Mouse (Mus musculus): ENCODE results near the gene Trpm1. TPM values are rescaled to one million over a fixed set of nuclear protein-coding genes. Genes with fewer than 3 reads are reported as not detected.
A peak's percentile ranks its signal among the peaks of the same experiment; 100 is the strongest.

Gene Trpm1
- polyA plus RNA-seq, 1 experiment from 2014 or later: 0.42 TPM

GRCm38 (mm10) chr7:64159612-64160591 lies 6.3 kb downstream of the Trpm1 start:
- no peak overlapping the region for H3K4me2 ChIP-seq (ENCODE audit: low read depth)
- H3K27me3 ChIP-seq (ENCODE audit: control insufficient read depth, insufficient read depth, low read length): no peaks in the 10 kb centered on the region
- no peak overlapping the region for H3K9ac ChIP-seq (ENCODE audit: low read length)
- no peak overlapping the region for H3K4me3 ChIP-seq (ENCODE audit: low read depth, low read length)
- DNase-seq (ENCODE audit: low spot score) (no peak), ATAC-seq (ENCODE audit: insufficient read depth, low FRiP score, low TSS enrichment) (no peak)
- no peak overlapping the region for H3K27ac ChIP-seq (ENCODE audit: low read depth, low read length)
- 65% methylated on average over 7 of the region's 7 CpGs for WGBS
- H3K9me3 ChIP-seq (ENCODE audit: control insufficient read depth, low read length): no peaks in the 10 kb centered on the region
- no peaks in the 10 kb centered on the region for H3K36me3 ChIP-seq (ENCODE audit: control insufficient read depth, insufficient read depth, low read length)
- no peaks in the 10 kb centered on the region for H3K4me1 ChIP-seq (ENCODE audit: control insufficient read depth, insufficient read depth, low read length)

- Histone ChIP-seq H3K9me3 (ENCODE audit: control insufficient read depth, low read length) (no peaks in the 10 kb centered on the region), H3K36me3 (ENCODE audit: control insufficient read depth, insufficient read depth, low read length) (no peaks in the 10 kb centered on the region), H3K4me1 (ENCODE audit: control insufficient read depth, insufficient read depth, low read length) (no peaks in the 10 kb centered on the region), H3K4me3 (ENCODE audit: low read depth, low read length) (no peak overlapping the region), H3K4me2 (ENCODE audit: low read depth) (no peak overlapping the region), H3K27ac (ENCODE audit: low read depth, low read length) (no peak overlapping the region), H3K27me3 (ENCODE audit: control insufficient read depth, insufficient read depth, low read length) (no peaks in the 10 kb centered on the region), H3K9ac (ENCODE audit: low read length) (no peak overlapping the region)
- DNase-seq (ENCODE audit: low spot score) (no peak), ATAC-seq (ENCODE audit: insufficient read depth, low FRiP score, low TSS enrichment) (no peak)
- WGBS: 72% methylated on average over 10 of the region's 10 CpGs
These were observed 7.3 kb downstream of the Trpm1 start for GRCm38 (mm10) chr7:64160737-64161470.

DNA sequence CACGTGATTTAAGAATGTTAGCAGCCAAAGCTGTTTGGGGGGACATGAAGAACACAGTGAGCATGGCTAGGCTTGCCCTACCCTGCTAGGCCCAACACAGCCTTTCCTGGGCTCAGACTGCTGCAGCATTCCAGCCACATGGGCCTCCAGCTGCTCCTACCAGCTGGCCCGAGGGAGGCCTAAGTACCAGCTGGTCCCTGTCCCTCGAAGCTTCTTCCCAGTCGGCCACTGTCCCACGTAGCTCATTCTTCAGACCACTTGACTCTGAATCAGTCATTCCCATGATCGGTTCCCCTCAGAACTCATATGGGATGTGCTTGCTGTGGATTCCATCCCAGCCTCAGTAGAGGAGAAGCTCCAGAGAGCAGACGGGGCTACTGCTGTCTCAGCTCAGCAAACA lies 8.4 kb downstream of the Trpm1 start:
- H3K4me1 ChIP-seq (ENCODE audit: control insufficient read depth, insufficient read depth, low read length): no peaks in the 10 kb centered on the region
- 62% methylated on average over 7 of the region's 7 CpGs for WGBS
- ATAC-seq (ENCODE audit: insufficient read depth, low FRiP score, low TSS enrichment): no peak

DNA sequence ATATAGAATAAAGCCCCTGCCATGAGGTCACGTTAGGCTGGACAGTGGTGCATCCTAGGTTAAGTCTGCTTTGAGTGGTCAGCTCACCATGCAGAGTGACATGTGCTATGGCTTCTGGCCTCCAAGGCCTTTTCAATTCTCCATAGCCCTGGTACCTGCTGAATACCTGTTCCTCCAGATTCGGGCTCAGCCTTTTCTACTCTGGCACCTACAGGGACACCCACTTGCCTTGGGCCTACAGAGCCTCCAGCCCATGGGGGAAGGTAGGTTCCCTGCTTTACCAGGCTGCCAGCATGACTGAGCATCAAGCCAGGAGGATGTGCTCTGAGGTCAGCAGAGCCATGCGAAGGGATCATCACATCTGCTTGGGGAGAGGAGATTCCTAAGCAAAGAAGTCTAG lies 9.5 kb downstream of the Trpm1 start:
- no peaks in the 10 kb centered on the region for H3K36me3 ChIP-seq (ENCODE audit: control insufficient read depth, insufficient read depth, low read length)
- ATAC-seq (ENCODE audit: insufficient read depth, low FRiP score, low TSS enrichment): no peak
- H3K9ac ChIP-seq (ENCODE audit: low read length): no peak overlapping the region
- no peaks in the 10 kb centered on the region for H3K27me3 ChIP-seq (ENCODE audit: control insufficient read depth, insufficient read depth, low read length)
- H3K4me3 ChIP-seq (ENCODE audit: low read depth, low read length): no peak overlapping the region
- WGBS: 85% methylated on average over 3 of the region's 3 CpGs
- no peaks in the 10 kb centered on the region for H3K9me3 ChIP-seq (ENCODE audit: control insufficient read depth, low read length)
- no peak overlapping the region for H3K4me2 ChIP-seq (ENCODE audit: low read depth)
- no peak overlapping the region for H3K27ac ChIP-seq (ENCODE audit: low read depth, low read length)
- no peaks in the 10 kb centered on the region for H3K4me1 ChIP-seq (ENCODE audit: control insufficient read depth, insufficient read depth, low read length)
- DNase-seq (ENCODE audit: low spot score): no peak

More for the DNA sequence above, 8.4 kb downstream of the Trpm1 start:
- DNase-seq (ENCODE audit: low spot score): no peak
- no peaks in the 10 kb centered on the region for H3K27me3 ChIP-seq (ENCODE audit: control insufficient read depth, insufficient read depth, low read length)
- H3K9ac ChIP-seq (ENCODE audit: low read length): no peak overlapping the region
- no peak overlapping the region for H3K4me3 ChIP-seq (ENCODE audit: low read depth, low read length)
- H3K36me3 ChIP-seq (ENCODE audit: control insufficient read depth, insufficient read depth, low read length): no peaks in the 10 kb centered on the region
- no peak overlapping the region for H3K27ac ChIP-seq (ENCODE audit: low read depth, low read length)
- no peaks in the 10 kb centered on the region for H3K9me3 ChIP-seq (ENCODE audit: control insufficient read depth, low read length)
- no peak overlapping the region for H3K4me2 ChIP-seq (ENCODE audit: low read depth)

- Histone ChIP-seq H3K4me3 (ENCODE audit: low read depth, low read length) (no peak overlapping the region), H3K9me3 (ENCODE audit: control insufficient read depth, low read length) (no peaks in the 10 kb centered on the region), H3K27me3 (ENCODE audit: control insufficient read depth, insufficient read depth, low read length) (no peaks in the 10 kb centered on the region), H3K9ac (ENCODE audit: low read length) (no peak overlapping the region), H3K4me1 (ENCODE audit: control insufficient read depth, insufficient read depth, low read length) (no peaks in the 10 kb centered on the region), H3K36me3 (ENCODE audit: control insufficient read depth, insufficient read depth, low read length) (no peaks in the 10 kb centered on the region), H3K4me2 (ENCODE audit: low read depth) (no peak overlapping the region), H3K27ac (ENCODE audit: low read depth, low read length) (no peak overlapping the region)
- DNase-seq (ENCODE audit: low spot score) (no peak), ATAC-seq (ENCODE audit: insufficient read depth, low FRiP score, low TSS enrichment) (no peak)
- 96% methylated on average over 1 of the region's 1 CpGs for WGBS
These were observed 10.3 kb downstream of the Trpm1 start for GRCm38 (mm10) chr7:64163890-64164289.

DNA sequence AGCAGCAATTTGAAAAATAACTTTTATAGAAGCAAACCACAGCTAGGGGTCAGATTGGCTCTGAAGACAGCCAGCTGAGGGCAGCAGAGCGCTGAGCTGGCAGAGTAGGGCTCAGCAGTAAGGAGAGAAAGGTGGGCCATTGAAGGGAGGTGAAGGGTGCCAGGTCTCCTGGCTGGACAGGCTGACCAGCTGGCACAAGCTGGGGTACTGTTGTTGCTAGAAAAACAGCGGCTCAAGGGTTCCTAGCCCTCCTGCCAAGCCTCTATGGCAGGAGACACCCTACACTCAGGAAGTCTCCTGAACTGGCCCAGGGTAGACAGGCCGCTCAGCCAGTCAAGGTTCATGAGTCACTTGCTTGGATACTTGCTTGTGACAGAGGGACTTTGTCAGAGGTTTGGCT lies 11.4 kb downstream of the Trpm1 start:
- WGBS: 65% methylated on average over 3 of the region's 3 CpGs

GRCm38 (mm10) chr7:64166025-64166424 lies 12.4 kb downstream of the Trpm1 start:
- DNase-seq (ENCODE audit: low spot score) (no peak), ATAC-seq (ENCODE audit: insufficient read depth, low FRiP score, low TSS enrichment) (no peak)
- no peak overlapping the region for H3K9ac ChIP-seq (ENCODE audit: low read length)
- no peak overlapping the region for H3K27ac ChIP-seq (ENCODE audit: low read depth, low read length)
- no peaks in the 10 kb centered on the region for H3K36me3 ChIP-seq (ENCODE audit: control insufficient read depth, insufficient read depth, low read length)
- no peak overlapping the region for H3K4me2 ChIP-seq (ENCODE audit: low read depth)
- no peaks in the 10 kb centered on the region for H3K9me3 ChIP-seq (ENCODE audit: control insufficient read depth, low read length)
- H3K4me1 ChIP-seq (ENCODE audit: control insufficient read depth, insufficient read depth, low read length): no peaks in the 10 kb centered on the region
- WGBS: 74% methylated on average over 3 of the region's 3 CpGs
- H3K4me3 ChIP-seq (ENCODE audit: low read depth, low read length): no peak overlapping the region
- H3K27me3 ChIP-seq (ENCODE audit: control insufficient read depth, insufficient read depth, low read length): no peaks in the 10 kb centered on the region

More for the DNA sequence above, 11.4 kb downstream of the Trpm1 start:
- ATAC-seq (ENCODE audit: insufficient read depth, low FRiP score, low TSS enrichment): peak; percentile 59; the same call in 1 of the 2 replicates
- Histone ChIP-seq H3K9ac (ENCODE audit: low read length) (no peak overlapping the region), H3K27ac (ENCODE audit: low read depth, low read length) (no peak overlapping the region), H3K4me3 (ENCODE audit: low read depth, low read length) (no peak overlapping the region), H3K4me1 (ENCODE audit: control insufficient read depth, insufficient read depth, low read length) (no peaks in the 10 kb centered on the region), H3K36me3 (ENCODE audit: control insufficient read depth, insufficient read depth, low read length) (no peaks in the 10 kb centered on the region), H3K4me2 (ENCODE audit: low read depth) (no peak overlapping the region), H3K27me3 (ENCODE audit: control insufficient read depth, insufficient read depth, low read length) (no peaks in the 10 kb centered on the region), H3K9me3 (ENCODE audit: control insufficient read depth, low read length) (no peaks in the 10 kb centered on the region)
- peak; percentile 38 for DNase-seq (ENCODE audit: low spot score)

DNA sequence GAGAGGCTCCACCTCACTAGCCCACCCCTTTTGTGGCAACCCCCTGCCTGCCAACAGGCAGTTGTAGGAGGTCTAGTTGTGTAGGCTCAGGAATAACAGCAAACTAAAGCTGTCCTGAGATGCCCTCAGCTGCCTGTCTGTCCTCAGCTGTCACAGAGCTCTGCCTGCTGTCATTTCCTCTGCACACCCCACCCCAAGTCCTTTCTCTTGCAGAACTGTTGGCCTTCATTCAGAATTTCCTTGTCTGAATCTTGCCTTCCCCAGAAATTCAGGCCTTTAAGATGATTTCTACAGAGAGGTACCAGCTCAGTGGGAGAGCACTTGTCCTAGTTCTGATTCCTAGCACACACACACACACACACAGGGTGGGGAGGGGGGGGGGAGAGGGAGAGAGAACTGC lies 13.1 kb downstream of the Trpm1 start:
- H3K4me2 ChIP-seq (ENCODE audit: low read depth): no peak overlapping the region
- ATAC-seq (ENCODE audit: insufficient read depth, low FRiP score, low TSS enrichment) (no peak), DNase-seq (ENCODE audit: low spot score) (no peak)
- H3K4me1 ChIP-seq (ENCODE audit: control insufficient read depth, insufficient read depth, low read length): no peaks in the 10 kb centered on the region
- H3K27ac ChIP-seq (ENCODE audit: low read depth, low read length): no peak overlapping the region
- H3K36me3 ChIP-seq (ENCODE audit: control insufficient read depth, insufficient read depth, low read length): no peaks in the 10 kb centered on the region
- no peak overlapping the region for H3K9ac ChIP-seq (ENCODE audit: low read length)
- H3K4me3 ChIP-seq (ENCODE audit: low read depth, low read length): no peak overlapping the region
- no peaks in the 10 kb centered on the region for H3K27me3 ChIP-seq (ENCODE audit: control insufficient read depth, insufficient read depth, low read length)
- no peaks in the 10 kb centered on the region for H3K9me3 ChIP-seq (ENCODE audit: control insufficient read depth, low read length)
